Mouse (Mus musculus) ES-Bruce4 (cell line): ENCODE measurements around the gene Mid1.

Experiments used
- CTCF ChIP-seq: IDR thresholded peaks from one replicate; pipeline ENCODE4 v1.8.1; 2011; ENCODE audit warnings: low read depth, low read length
- EP300 ChIP-seq: IDR thresholded peaks from 2 replicates; pipeline ENCODE4 v1.6.1; 2011; ENCODE audit warnings: low read depth, low read length; ENCODE audit not compliant: insufficient read depth
- POLR2A ChIP-seq: IDR thresholded peaks from one replicate; pipeline ENCODE4 v1.8.1; 2011; ENCODE audit warnings: low read length; ENCODE audit not compliant: insufficient read depth

DNA sequence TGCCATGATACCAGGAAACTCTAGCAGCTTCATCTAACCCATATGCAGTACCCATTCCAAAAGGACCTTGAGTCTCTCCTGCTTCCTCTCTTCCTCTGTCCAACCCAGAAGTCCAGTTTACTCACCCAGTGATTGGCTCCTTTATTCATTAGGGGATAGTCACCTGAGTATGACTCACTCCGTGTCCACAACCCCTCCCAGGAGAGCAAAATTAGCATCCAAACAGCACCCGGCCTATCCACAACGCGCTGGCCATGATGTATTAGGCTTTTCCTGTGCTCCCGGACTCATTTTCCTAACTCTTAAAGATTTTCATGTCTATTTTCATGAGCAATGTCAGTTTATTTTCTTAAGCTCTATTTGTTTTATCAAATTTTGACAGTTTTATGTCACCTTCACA is 104.7 kb downstream of the Mid1 start:
- TF ChIP-seq EP300 (no peak), POLR2A (no peak), CTCF (no peak)
